Mouse (Mus musculus): ENCODE measurements around the gene Patj. TPM values are rescaled to one million over a fixed set of nuclear protein-coding genes. Genes with fewer than 3 reads are reported as not detected.

The Patj gene
- total RNA-seq, 2 experiments from 2014 or later = 2.4 to 6.2 TPM

DNA sequence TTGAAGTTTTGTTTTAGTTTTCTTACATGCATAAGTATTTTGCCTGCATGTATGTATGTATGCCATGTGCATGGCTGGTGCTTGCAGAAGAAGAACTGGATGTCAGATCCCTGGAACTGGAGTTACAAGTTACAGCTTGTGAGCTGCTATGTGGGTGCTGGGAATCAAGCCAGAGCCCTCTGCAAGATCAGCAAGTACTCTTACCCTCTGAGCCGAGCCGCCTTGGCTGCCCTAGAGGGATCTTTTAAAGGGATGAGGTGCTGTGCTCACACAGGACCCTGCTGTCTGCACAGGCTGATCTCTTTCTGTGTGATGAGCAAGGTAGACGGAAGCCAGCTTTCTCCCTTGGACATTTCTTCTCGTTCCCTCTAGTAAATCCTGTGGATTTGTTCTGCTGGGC, 102.8 kb downstream of the Patj start:
- Histone ChIP-seq H3K27ac (no peak overlapping the region), H3K4me3 (no peak overlapping the region)
- DNase-seq = no peak
- intact Hi-C loops (cut with DNase I) = no loop called here
- TF ChIP-seq CTCF (IDR thresholded peaks at IDR 0.05) = no peak

DNA sequence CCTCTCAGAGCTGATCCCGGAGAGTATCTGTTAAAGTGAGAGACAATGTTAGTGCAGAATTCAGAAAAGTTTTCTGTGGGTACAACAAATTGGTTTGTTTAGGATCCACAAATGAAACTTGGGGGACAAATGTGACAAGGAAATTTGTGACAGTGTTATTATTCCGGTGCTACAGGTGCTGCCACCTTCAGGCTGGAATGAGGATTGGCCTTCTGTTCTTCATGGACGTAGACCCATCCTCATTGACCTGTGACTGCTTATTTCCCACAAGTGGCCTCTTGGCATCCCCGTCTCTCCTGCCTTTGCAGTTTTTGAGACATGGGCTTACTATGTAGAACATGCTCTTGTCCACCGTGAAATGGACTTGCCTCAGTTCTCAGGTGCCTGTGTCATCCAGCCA, 104.6 kb downstream of the Patj start:
- no peak for DNase-seq
- intact Hi-C loops (cut with DNase I) = no loop called here
- Histone ChIP-seq H3K4me3 (no peak overlapping the region), H3K27ac (no peak overlapping the region)
- TF ChIP-seq CTCF (IDR thresholded peaks at IDR 0.05) = peak; percentile 48

DNA sequence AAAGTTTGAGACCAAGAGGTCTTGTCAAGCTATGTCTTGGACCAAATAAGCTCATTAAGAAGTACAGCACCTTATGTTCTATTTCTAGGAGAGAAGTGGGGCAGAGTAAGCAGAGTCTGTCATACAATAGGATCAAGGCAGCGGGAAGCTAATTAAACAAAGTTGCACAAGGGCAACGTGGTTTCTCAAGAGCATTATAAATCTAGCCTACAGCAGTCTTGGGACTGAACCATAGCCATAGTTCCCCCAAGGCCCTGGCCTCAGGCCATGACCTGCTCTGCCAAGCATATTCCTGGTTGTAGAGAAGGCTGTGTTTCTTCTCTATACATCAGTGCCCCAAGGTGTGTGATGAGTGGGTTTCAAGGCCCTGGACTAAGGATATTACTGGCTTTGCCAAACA, 105.3 kb downstream of the Patj start:
- Histone ChIP-seq H3K27ac (no peak overlapping the region), H3K4me3 (no peak overlapping the region)
- intact Hi-C loops (cut with DNase I) = no loop called here
- TF ChIP-seq CTCF (IDR thresholded peaks at IDR 0.05) = no peak
- DNase-seq = no peak

DNA sequence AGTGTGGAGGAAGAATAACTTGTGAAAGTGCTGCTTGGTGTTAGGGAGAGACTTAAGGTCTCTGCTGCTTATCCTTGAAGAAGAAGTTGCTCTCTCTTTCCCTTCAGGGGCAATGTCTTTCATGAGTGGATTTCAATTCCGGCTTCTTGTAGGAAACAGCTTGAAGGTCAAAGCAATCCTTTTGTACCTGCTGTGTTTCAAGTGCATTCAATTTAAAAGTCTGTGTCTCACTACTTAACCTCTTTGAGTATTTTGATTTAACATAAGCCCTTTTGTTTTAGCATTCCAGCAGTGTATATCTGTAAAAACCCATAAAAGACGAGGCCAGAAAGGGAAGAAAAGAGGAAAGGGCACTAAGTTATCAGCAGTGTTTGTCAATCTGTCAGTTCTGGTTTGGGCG, 109.2 kb downstream of the Patj start:
- no peak overlapping the region for H3K4me3 ChIP-seq
- intact Hi-C loops (cut with DNase I) = no loop called here
- no peak for DNase-seq
- TF ChIP-seq CTCF (IDR thresholded peaks at IDR 0.05) = no peak
- H3K27ac ChIP-seq = no peak overlapping the region

DNA sequence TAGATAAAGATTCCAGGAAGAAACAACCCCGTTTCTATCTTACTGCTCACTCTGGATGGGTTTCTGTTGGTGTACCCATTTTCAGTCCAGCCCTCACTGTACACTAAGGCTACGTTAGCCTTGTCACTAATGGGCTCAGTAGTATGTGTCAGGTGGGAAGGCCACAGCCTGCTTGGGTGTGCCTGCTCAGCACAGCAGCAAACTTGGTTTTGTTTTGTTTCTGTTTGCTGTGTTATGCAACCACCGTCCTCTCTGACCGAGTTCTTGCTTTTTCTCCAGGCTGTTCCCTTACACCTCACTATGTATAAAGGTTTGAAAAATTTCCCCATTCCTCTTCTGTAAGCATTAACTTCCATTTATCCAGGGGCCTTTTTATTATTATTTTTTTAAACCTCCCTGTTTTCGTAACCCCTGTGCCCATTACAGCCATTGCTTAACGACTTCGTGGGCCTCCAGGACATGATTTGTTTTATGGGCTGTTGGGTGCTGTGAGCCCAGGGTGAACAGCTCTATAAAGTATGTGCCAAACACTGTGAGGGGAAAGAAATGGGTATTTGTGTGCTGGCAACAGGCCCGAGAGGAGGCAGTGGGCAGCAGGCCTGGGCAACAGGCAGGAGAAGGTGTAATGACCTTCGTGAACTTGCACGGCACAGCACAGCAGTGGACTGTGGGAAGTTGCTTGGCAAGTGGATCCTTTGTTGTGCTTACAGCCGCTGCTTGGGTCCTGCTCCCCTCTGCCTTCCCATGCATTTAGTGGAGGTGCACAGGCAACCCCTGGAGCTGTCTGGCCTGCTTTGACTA, 113.1 kb downstream of the Patj start:
- no peak for TF ChIP-seq CTCF (IDR thresholded peaks at IDR 0.05)
- intact Hi-C loops (cut with DNase I) = no loop called here
- Histone ChIP-seq H3K4me3 (no peak overlapping the region), H3K27ac (no peak overlapping the region)
- no peak for DNase-seq

DNA sequence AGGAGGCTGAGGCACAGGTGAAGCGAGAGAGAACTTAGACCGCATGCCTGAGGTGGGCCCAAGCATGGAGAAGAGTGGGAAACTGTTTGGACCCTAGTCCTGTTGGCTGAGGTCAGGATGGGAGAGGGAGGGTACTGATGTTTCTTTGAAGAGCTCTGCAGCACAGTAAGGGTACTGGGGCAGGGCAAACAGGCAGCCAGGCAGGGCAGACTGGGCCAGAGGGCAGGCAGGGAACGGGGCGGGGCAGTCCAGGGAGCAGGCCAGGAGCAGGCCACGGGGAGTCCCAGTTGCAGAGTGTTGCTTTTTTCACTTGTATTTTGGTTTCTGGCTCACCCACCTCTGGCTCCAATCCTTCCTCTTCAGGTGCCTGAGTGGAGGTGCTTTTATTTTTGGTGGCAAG, 114.4 kb downstream of the Patj start:
- no peak for TF ChIP-seq CTCF (IDR thresholded peaks at IDR 0.05)

DNA sequence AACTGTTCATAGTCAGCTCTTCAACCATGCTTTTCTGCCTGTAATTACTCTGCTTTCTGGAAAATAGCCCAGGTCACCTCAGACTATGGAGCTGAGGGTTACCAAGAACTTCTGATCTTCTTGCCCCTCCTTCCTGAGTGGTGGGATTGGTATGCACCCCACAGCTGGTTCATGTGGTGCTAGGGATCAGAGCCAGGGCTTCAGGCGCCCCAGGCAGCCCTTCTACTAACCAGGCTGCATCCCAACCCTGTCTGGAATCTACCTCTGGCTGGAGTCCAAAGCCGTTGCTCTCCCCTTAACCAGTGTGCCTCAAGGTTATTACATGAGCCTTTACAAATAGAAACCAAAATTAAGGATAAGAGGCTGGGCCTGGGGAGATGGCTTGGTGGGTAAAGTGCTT, 115.7 kb downstream of the Patj start:
- intact Hi-C loops (cut with DNase I) = no loop called here
- TF ChIP-seq CTCF (IDR thresholded peaks at IDR 0.05) = no peak
- DNase-seq = peak; percentile 27
- H3K27ac ChIP-seq = no peak overlapping the region
- H3K4me3 ChIP-seq = no peak overlapping the region

More for the DNA sequence above, 114.4 kb downstream of the Patj start:
- no peak overlapping the region for H3K27ac ChIP-seq
- no peak overlapping the region for H3K4me3 ChIP-seq
- intact Hi-C loops (cut with DNase I) = no loop called here
- peak; percentile 27 for DNase-seq

DNA sequence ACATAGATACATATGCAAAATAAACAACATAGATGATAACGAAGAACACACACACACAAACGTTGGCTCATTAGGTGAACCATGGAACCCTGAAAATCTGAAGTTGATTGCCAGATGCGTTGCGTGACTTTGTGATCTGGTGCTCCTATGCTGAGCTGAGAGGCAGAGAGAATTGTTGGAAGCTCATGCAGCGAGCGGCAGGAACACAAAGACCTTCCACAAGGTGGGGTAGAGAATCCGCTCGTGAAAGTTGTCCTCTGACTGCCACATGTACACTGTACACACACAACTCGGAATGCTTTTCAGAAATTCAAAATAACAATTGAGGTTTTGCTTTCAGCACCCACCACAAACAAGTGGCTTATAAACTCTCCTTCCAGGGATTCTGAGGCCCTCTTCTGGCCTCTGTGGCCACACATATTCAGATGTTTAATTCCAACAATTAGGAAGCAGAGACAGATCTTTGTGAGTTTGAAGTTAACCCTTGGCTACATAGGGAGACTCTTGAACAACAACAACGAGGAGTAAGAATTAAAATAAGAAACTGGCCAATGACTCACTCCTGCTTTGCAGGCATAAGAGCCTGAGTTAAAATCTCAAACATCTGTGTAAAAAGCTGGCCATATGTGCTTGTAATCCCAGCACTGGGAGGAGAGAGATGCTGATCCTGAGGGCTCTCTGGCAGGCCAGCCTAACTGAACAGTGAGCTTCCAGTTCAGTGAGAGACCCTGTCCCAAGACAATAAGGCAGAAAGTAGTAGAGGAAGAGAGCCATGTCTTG, 116.6 kb downstream of the Patj start:
- Histone ChIP-seq H3K4me3 (no peak overlapping the region), H3K27ac (no peak overlapping the region)
- no peak for TF ChIP-seq CTCF (IDR thresholded peaks at IDR 0.05)
- no peak for DNase-seq
- intact Hi-C loops (cut with DNase I) = no loop called here

DNA sequence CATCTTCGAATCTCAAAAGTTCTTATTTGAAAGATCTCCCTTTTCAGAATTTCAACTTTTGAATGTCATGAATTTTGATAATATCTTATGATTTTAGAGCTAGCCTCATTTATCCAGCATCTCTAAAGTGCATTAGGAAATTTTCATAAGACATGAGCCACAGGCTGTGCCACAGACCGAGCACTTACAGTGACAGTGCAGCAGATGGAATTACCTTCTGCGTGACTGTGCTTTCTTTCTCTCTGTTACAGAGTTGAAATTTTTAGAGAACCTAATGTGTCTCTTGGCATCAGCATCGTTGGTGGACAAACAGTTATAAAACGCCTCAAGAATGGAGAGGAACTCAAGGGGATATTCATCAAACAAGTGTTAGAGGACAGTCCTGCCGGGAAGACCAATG, 124.9 kb downstream of the Patj start:
- DNase-seq = no peak
- TF ChIP-seq CTCF (IDR thresholded peaks at IDR 0.05) = no peak
- intact Hi-C loops (cut with DNase I) = no loop called here
- no peak overlapping the region for H3K27ac ChIP-seq
- H3K4me3 ChIP-seq = no peak overlapping the region

DNA sequence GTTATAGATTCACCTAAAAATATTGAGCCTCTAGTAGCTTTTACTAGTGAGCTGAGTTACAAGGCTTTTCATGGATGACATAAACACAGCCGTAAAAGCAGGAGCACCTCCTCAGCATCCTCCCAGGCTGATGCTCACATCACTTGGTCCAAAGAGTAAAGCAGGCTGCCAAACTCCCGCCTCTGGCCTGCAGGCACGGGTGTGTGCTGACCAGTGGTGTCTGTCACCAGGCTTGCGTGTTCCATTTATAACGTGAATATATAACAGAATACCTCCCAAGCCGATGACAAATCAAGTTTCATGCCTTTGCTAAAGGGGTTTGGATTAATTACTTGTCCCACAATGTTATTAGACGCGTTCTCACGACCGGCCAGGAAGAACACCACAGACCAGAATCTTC, 128.9 kb downstream of the Patj start:
- intact Hi-C loops (cut with DNase I) = no loop called here
- no peak for DNase-seq
- Histone ChIP-seq H3K4me3 (no peak overlapping the region), H3K27ac (no peak overlapping the region)
- no peak for TF ChIP-seq CTCF (IDR thresholded peaks at IDR 0.05)

DNA sequence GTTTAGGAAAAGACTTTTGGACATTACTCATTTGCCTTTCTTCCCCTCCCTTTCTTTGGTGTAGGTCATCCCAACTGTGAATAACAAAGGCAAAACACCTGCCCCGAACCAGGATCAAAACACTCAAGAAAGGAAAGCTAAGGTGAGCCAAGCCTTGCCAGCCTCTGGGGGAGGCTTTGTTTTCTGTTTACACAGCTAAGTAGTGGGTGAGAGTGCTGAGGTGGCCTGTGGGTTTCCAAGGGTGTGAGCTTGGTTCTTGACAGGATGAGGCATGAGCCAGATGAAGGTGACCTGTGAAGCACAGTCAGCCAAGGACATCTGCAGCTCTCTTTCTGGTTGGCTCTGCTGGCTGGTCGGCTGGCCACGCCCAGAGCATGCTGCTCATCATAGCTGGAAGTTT, 139.9 kb downstream of the Patj start:
- Histone ChIP-seq H3K27ac (no peak overlapping the region), H3K4me3 (no peak overlapping the region)
- DNase-seq = no peak
- no peak for TF ChIP-seq CTCF (IDR thresholded peaks at IDR 0.05)
- intact Hi-C loops (cut with DNase I) = no loop called here

DNA sequence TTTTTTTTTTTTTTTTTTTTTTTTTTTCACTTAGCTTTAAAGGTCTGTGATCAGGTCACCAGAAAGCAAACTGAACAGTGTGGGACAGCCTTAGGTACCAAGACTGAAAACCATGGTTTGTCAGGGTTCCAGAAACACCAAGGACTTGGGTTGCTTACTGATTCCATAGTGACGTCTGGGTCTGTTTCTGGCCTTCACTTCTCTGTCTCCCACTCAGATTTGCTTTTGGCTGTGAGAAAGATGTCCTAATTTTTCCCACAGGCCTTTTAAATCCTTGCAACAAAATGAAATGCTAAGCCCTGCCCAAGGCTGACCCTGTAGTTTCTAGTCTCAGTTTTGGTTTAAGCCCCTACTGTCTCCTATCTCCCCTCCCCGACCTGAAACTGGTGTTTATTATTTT, 146.0 kb downstream of the Patj start:
- no peak overlapping the region for H3K4me3 ChIP-seq
- TF ChIP-seq CTCF (IDR thresholded peaks at IDR 0.05) = no peak
- intact Hi-C loops (cut with DNase I) = no loop called here
- no peak overlapping the region for H3K27ac ChIP-seq
- DNase-seq = no peak

DNA sequence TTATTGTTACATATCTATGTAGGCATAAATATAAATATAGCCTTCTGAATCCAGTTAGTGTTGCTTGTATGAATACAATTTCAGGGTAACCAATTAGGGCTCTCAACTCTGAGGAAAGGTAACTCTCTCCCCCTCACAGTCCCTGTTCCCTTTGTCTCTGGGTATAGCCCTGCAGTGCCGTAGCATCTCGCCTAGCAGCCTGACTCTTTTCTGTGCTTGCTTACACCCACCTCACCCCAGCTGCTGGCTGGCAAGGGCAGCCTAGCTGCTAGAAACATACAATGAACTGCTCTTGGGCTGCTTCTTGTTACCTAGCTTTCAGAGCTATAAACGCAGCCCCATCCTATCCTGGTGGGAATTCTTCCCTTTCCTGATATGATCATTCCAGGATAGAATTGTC, 147.4 kb downstream of the Patj start:
- TF ChIP-seq CTCF (IDR thresholded peaks at IDR 0.05) = no peak
- Histone ChIP-seq H3K27ac (no peak overlapping the region), H3K4me3 (no peak overlapping the region)
- intact Hi-C loops (cut with DNase I) = no loop called here
- no peak for DNase-seq

Data from gastrocnemius, adult 2 months (tissue).